Mouse (Mus musculus) ES-CJ7 (cell line): ENCODE data around the gene Adipoq.
"Not testable (repeated sequence)": the region's sequence is repeated elsewhere in the genome, so short reads cannot be mapped to it uniquely, and the experiment has no call there.

Source experiments
- DNase-seq: peaks from one replicate; pipeline ENCODE4 v3.0.0; 2011; ENCODE audit warnings: low read depth, low spot score

Gene Adipoq

DNA sequence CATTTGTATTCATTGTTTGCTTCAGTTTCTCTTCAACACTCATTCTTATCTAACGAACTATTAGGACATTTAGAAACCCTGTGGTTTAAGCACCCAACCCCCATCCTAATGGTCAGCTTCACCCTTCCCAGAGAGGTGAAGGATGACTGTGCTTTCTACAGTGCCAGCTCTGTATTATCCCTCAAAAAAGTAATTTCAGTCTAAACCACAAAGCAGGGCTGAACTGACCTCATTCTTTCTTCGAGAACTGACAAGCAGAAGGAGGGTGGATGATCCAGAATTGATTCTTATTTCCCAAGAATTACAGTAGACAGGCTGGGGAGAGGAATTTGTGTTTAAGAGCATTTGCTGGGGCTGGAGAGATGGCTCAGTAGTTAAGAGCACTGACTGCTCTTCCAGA, 13.4 kb downstream of the Adipoq start:
- DNase-seq, result no peak

DNA sequence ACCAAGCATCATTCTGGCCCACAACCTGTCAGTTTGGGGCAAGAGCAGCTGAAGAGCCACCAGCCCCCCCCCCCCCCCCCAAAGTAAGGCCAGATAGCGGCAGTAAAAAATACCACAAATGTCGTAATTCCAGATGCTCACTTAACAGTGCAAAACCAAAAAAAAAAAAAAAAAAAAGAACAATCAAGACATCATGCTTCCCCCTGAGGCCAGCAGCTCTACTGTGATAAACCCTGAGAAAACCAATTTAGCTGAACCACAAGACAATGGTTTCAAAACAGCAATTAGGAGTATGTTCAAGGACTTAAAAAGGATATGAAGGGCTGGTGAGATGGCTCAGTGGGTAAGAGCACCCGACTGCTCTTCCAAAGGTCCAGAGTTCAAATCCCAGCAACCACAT, 15.8 kb downstream of the Adipoq start:
- DNase-seq, result no peak

DNA sequence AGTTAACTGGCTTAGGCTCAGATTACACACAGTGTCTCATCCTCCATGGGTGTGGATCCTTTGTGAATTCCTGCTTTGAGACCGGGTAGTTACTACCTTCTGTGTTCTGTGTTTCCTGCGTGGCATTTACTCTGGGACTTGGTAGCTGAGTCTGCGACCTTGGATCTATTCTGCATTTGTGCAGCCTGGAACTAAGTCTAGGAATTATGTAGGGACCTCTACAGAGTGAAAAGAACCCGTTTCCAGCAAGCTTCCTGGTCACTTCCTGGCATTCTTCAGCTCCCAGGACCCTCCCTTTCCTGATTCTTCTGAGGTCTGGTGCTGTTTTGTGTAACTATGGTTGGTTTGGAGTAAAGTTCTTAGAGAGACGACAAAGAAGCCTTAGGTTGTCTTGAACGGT, 18.1 kb downstream of the Adipoq start:
- peak; percentile 34 for DNase-seq

DNA sequence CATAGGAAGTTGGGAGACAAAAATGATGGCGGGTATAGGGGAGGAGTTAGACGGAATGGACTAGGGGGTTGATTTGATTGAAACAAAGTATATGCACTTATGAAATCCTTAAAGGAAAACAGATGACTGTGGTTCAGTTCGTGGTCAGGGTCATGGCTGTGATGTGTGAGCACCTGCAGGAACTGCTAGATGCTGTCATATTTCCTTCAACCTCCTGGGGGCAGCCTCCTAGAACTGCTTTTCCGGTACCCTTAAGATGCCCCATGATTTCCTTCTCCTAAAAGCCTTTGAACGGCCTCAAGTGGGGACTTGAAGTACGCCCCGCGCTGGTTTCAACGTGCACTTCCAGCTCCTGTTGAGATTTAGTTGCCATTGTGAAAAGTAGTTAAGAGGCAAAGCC, 19.1 kb downstream of the Adipoq start:
- DNase-seq, result peak; percentile 74

GRCm38 (mm10) chr16:23166646-23167045, 20.3 kb downstream of the Adipoq start:
- no peak for DNase-seq

DNA sequence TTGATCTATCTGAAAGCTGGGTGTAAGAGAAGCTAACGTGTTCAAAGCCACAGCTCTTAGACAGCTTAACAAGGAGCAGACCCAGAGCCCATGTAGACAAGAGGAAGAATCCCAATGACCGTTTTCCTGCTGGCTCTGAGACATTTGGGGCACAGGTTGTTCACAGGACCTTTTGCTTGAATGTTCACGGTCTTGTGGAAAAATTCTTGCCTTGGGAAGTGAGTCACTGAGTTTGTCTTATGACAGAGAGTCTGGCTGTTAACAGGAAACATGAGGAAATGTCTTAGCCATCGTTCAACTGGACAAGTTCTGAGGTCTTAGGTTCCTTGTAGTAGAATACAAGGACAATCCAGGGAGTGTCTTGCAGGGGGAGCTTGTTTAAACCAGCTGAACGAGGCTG, 20.7 kb downstream of the Adipoq start:
- no peak for DNase-seq

- no peak for DNase-seq
Measured at GRCm38 (mm10) chr16:23170813-23171212, 24.5 kb downstream of the Adipoq start.

DNA sequence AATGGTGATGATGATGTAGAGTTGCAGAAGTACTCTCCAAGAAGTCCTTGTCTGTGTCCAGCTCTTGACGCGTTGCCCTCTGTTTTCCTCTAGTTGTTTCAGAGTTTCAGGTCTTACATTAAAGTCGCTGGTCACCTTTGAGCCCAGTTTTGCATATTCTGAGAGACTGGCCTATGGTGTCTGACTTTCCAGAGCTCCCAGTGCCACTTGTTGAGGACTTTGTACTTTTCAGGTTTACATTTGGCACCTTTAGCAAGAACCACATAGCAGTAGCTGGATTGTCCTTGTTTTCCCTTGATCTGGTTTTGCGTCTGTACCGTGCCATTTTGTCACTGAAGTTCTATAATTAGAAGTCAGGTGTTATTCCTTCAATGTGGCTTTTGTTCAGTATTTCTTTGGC, 27.6 kb downstream of the Adipoq start:
- no peak for DNase-seq

- DNase-seq, result no peak
Measured at GRCm38 (mm10) chr16:23174855-23175254, 28.5 kb downstream of the Adipoq start.

- DNase-seq, result no peak
Measured at GRCm38 (mm10) chr16:23175956-23176355, 29.6 kb downstream of the Adipoq start.

DNA sequence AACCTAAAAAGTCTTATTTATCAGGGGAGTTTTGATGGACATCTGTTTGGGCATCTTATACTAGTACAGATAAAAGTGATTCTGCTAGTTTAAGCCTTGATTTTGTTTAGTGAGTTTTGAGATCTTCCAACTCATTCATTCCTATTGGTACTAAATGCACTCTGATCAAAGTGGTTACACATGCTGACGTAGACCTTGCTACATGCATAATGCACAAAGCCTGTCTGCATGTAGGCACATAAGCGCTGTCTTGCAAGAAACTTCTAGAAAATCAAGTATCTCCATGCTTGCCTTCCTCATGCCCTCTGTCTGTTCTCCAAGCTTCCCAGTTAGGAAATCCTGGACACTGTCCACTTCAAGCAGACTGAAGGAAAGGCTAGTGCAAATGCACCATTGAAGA, 31.5 kb downstream of the Adipoq start:
- DNase-seq, result no peak

GRCm38 (mm10) chr16:23178796-23179195, 32.5 kb downstream of the Adipoq start:
- no peak for DNase-seq

DNA sequence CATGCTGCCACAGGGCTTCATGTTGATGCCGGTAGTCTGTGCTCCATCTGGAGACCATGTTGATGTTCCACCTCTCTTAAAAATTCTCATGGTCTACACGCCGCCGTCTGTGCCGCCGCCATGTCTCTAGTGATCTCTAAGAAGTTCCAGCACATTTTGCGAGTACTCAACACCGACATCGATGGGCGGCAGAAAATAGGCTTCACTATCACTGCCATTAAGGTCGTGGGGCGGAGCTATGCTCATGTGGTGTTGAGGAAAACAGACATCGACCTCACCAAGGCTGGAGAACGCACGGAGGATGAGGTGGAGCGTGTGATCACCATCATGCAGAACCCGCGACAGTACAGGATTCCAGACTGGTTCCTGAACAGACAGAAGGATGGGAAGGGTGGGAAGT, 33.1 kb downstream of the Adipoq start:
- not testable (repeated sequence) for DNase-seq

DNA sequence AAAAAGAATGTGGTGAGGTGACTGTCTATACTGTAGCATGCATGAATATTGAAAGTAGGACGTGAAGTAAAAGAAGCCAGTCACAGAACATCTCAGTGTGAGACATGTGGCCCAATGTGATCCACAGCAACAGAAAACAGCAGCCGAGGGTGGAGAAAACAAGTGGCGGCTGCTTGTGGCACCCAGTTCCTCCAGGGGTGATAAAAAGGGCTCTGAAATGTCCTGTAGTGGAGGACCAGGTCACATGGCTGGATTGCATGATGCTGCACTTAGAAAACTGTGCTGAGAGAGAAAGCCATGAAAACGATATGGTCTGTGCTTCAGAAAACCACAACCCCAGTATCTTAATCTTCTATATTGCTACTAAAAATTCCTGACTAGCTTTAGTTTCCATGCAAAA, 34.7 kb downstream of the Adipoq start:
- no peak for DNase-seq

DNA sequence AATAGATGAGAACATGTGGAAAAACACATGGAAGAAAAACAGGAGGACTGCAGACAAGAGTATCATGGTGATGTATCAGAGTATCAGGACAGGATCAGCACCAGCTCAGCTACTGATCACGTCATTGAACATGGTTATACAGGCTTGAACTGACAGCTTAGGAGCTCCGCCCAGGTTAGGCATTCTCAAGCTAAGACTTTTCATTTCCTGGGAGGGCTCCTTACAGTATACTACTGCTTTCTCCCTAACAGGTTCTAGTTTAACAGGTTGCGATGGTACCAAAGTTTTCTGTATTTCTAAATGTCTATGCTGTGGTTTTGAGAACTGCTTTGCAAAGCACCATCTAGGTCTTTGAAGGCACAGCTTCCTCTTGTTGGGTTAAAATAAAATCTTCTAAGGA, 35.2 kb downstream of the Adipoq start:
- no peak for DNase-seq

GRCm38 (mm10) chr16:23181942-23182597, 35.7 kb downstream of the Adipoq start:
- DNase-seq, result no peak

GRCm38 (mm10) chr16:23185824-23186223, 39.5 kb downstream of the Adipoq start:
- DNase-seq, result no peak

DNA sequence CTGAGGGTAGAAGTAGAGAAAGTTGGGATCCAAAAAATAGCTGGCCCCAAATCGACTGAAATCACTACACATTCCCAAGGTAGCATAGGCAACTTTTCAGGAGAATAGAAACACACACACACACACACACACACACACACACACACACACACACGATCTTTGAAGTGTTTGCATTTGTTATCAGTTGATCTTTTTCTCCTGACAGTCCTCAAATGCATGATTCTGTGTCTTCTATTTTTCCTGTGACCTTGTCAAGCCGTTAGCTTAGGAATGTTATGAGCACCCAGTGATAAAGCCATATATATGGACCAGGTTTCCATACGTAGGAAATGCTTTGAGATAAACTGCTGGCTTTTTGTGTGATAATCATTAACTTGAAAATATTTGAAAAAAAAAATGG, 40.1 kb downstream of the Adipoq start:
- DNase-seq, result no peak

DNA sequence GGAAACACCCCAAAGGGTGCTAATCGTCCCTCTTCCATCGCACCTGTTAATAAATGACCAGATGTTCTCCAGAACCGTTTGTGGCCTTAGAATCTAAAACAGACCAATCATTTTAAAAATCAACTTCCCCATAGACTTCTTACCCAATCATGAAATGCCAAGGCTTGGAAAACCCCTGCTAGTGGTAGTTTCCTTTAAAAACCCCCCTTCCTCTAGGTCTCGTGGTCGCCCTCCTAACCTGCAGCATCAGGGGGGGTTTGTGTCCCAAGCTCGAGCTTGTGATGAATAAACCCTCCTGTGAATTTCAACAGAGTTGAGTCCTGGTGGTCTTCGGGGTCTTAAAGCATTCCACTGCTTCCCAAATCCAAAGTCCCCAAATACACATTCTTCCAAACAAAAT, 41.6 kb downstream of the Adipoq start:
- no peak for DNase-seq

DNA sequence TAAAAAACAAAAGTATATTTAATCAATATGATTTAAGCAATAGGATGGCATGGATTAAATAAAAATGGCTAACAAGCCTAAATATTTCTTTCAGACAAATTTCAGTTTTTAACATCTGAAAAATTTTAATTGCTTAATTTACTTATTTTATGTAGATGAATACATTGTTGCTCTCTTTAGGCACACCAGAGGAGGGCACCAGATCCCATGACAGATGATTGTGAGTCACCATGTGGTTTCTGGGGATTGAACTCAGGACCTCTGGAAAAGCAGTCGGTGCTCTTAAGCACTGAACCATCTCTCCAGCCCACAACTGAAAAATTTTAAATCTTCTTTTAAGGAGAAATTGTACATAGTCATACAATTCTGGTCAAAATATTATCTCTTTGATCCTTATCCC, 43.3 kb downstream of the Adipoq start:
- DNase-seq, result no peak

DNA sequence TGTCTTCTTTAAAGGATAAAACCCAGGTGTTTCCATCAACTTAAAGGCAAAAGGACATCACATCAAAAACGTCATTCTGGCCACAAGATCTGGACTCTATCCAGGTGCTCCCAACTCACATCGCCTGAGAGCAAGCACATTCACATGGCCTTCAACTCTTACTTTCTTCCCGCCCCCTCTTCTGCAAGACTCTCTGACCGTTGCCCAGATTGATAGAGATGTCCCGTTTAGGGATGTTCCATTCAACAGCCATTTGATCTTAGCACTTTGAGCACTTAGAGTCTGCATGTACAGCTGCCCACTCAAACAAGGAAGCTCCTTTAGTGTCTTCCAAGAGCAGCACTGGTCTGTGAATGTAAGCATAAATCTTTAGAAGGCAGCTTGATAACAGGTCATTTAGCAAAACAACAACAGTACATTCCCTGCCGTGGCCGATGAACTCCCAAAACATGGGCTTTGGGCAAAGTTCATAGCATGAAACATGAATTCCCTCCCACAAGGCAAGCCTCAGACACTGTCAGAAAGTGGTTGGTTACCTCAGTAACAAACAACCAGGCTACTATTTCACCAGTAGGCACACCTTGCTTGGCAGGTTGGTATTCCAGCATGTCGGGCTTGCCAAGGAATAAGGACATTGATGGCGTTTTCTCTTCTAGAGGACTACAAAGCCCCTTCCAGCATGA, 45.4 kb downstream of the Adipoq start:
- no peak for DNase-seq

GRCm38 (mm10) chr16:23195618-23196017, 49.3 kb downstream of the Adipoq start:
- DNase-seq, result no peak

- no peak for DNase-seq
Measured at GRCm38 (mm10) chr16:23196296-23196695, 50.0 kb downstream of the Adipoq start.

GRCm38 (mm10) chr16:23196791-23197190, 50.5 kb downstream of the Adipoq start:
- no peak for DNase-seq
